Mouse (Mus musculus) testis, postnatal 10 days (tissue): Measurements from ENCODE around the gene Etl4.

Experiments
- DNase-seq: peaks from one replicate; pipeline ENCODE4 v3.0.0; 2021; ENCODE audit warnings: low spot score

The Etl4 gene

GRCm38 (mm10) chr2:20520636-20521595 is 611.3 kb downstream of the Etl4 start:
- peak; percentile 46 for DNase-seq

GRCm38 (mm10) chr2:20521686-20522285 is 612.2 kb downstream of the Etl4 start:
- DNase-seq: peak; percentile 34

- DNase-seq: peak; percentile 12
These were observed 614.1 kb downstream of the Etl4 start for GRCm38 (mm10) chr2:20523636-20524035.

GRCm38 (mm10) chr2:20525879-20526593 is 616.5 kb downstream of the Etl4 start:
- DNase-seq: peak; percentile 52

- peak; percentile 32 for DNase-seq
These were observed 617.3 kb downstream of the Etl4 start for GRCm38 (mm10) chr2:20526856-20527255.

- DNase-seq: no peak
These were observed 623.0 kb downstream of the Etl4 start for GRCm38 (mm10) chr2:20532623-20533022.

GRCm38 (mm10) chr2:20537785-20538184 is 628.2 kb downstream of the Etl4 start:
- DNase-seq: no peak

GRCm38 (mm10) chr2:20538871-20539270 is 629.3 kb downstream of the Etl4 start:
- DNase-seq: no peak

GRCm38 (mm10) chr2:20541261-20541660 is 631.7 kb downstream of the Etl4 start:
- DNase-seq: no peak

- no peak for DNase-seq
These were observed 632.7 kb downstream of the Etl4 start for GRCm38 (mm10) chr2:20542286-20542685.

GRCm38 (mm10) chr2:20545624-20546023 is 636.0 kb downstream of the Etl4 start:
- DNase-seq: no peak

- no peak for DNase-seq
These were observed 637.1 kb downstream of the Etl4 start for GRCm38 (mm10) chr2:20546496-20547348.

GRCm38 (mm10) chr2:20547349-20547677 is 637.7 kb downstream of the Etl4 start:
- DNase-seq: no peak

- DNase-seq: no peak
These were observed 638.4 kb downstream of the Etl4 start for GRCm38 (mm10) chr2:20547686-20548624.

GRCm38 (mm10) chr2:20549065-20549464 is 639.5 kb downstream of the Etl4 start:
- DNase-seq: no peak

GRCm38 (mm10) chr2:20549996-20550395 is 640.4 kb downstream of the Etl4 start:
- no peak for DNase-seq

- no peak for DNase-seq
These were observed 646.1 kb downstream of the Etl4 start for GRCm38 (mm10) chr2:20555706-20556105.

GRCm38 (mm10) chr2:20559083-20559482 is 649.5 kb downstream of the Etl4 start:
- DNase-seq: no peak

- DNase-seq: no peak
These were observed 650.1 kb downstream of the Etl4 start for GRCm38 (mm10) chr2:20559723-20560122.

- DNase-seq: no peak
These were observed 651.0 kb downstream of the Etl4 start for GRCm38 (mm10) chr2:20560581-20560980.

GRCm38 (mm10) chr2:20563036-20563435 is 653.5 kb downstream of the Etl4 start:
- no peak for DNase-seq
